Mouse (Mus musculus) neural tube, embryonic 15.5 days (tissue): ENCODE results near the gene Soat1. TPM values are rescaled to one million over a fixed set of nuclear protein-coding genes. Genes with fewer than 3 reads are reported as not detected.

ENCODE experiments used
- ATAC-seq: fragments of 200-750 bp; cut with Nextera tagmentation; 2 replicates; pipeline ENCODE4 v1.8.0; 2017; ENCODE audit warnings: mild to moderate bottlenecking, moderate TSS enrichment, moderate library complexity; ENCODE audit not compliant: low FRiP score
- H3K27ac ChIP-seq: fragments of 300-500 bp; sonication (generic); replicated peaks from 2 replicates; pipeline ENCODE4 v1.5.1; 2015; ENCODE audit warnings: mild to moderate bottlenecking, inconsistent platforms
- H3K27me3 ChIP-seq: fragments of 300-500 bp; sonication (generic); replicated peaks from 2 replicates; pipeline ENCODE4 v1.6.1; 2015; ENCODE audit warnings: inconsistent platforms
- H3K36me3 ChIP-seq: fragments of 300-500 bp; sonication (generic); 2 replicates; pipeline ENCODE4 v1.6.1; 2015; ENCODE audit warnings: inconsistent platforms
- H3K4me1 ChIP-seq: fragments of 300-500 bp; sonication (generic); 2 replicates; pipeline ENCODE4 v1.6.1; 2015; ENCODE audit warnings: inconsistent platforms
- H3K4me2 ChIP-seq: fragments of 300-500 bp; sonication (generic); 2 replicates; pipeline ENCODE4 v1.6.1; 2015; ENCODE audit warnings: inconsistent platforms, mild to moderate bottlenecking, moderate library complexity
- H3K4me3 ChIP-seq: fragments of 300-500 bp; sonication (generic); replicated peaks from 2 replicates; pipeline ENCODE4 v1.5.1; 2015; ENCODE audit warnings: mild to moderate bottlenecking, inconsistent platforms
- H3K9ac ChIP-seq: fragments of 300-500 bp; sonication (generic); replicated peaks from 2 replicates; pipeline ENCODE4 v1.6.1; 2015; ENCODE audit warnings: mild to moderate bottlenecking, inconsistent platforms
- H3K9me3 ChIP-seq: fragments of 300-500 bp; sonication (generic); replicated peaks from 2 replicates; pipeline ENCODE4 v1.6.1; 2016; ENCODE audit warnings: inconsistent platforms
- WGBS: fragments of 180-500 bp; shearing (Covaris S2); methylation state at CpG from one replicate; pipeline ENCODE4 v1.1.7; 2015; ENCODE audit warnings: mixed read lengths; 5-methylcytosine and 5-hydroxymethylcytosine counted together
- polyA plus RNA-seq: library from polyadenylated mRNA; unstranded; fragments of >200 nt; fragmentation: Nextera tagmentation; extraction: Ambion mirVana; gene quantifications from 2 replicates; pipeline ENCODE4 v1.2.1, GENCODE M21; 2015

The Soat1 gene
- polyA plus RNA-seq, 1 experiment from 2014 or later: 9.8 TPM

GRCm38 (mm10) chr1:156449089-156449488 is 25.0 kb downstream of the Soat1 start:
- H3K36me3 ChIP-seq: no peaks in the 10 kb centered on the region
- no peak overlapping the region for H3K27ac ChIP-seq
- no peak overlapping the region for H3K4me2 ChIP-seq
- WGBS: 89% methylated on average over 7 of the region's 7 CpGs
- no peaks in the 10 kb centered on the region for H3K4me1 ChIP-seq
- H3K9ac ChIP-seq: no peak overlapping the region
- no peak overlapping the region for H3K4me3 ChIP-seq
- H3K27me3 ChIP-seq: no peaks in the 10 kb centered on the region
- ATAC-seq: no peak
- H3K9me3 ChIP-seq: no peaks in the 10 kb centered on the region

GRCm38 (mm10) chr1:156445049-156445448 is 29.1 kb downstream of the Soat1 start:
- no peak for ATAC-seq
- no peak overlapping the region for H3K4me2 ChIP-seq
- H3K27me3 ChIP-seq: no peaks in the 10 kb centered on the region
- no peaks in the 10 kb centered on the region for H3K36me3 ChIP-seq
- 0 out of 2 replicates have a peak overlapping the region, but pooled peaks have one; percentile 6 for H3K27ac ChIP-seq
- no peaks in the 10 kb centered on the region for H3K4me1 ChIP-seq
- 66% methylated on average over 1 of the region's 1 CpGs for WGBS
- no peaks in the 10 kb centered on the region for H3K9me3 ChIP-seq
- H3K9ac ChIP-seq: no peak overlapping the region
- H3K4me3 ChIP-seq: no peak overlapping the region

- whole genome bisulfite sequencing: 92% methylated on average over 6 of the region's 6 CpGs
- Histone ChIP-seq H3K27ac (no peak overlapping the region), H3K9me3 (no peaks in the 10 kb centered on the region), H3K36me3 (peaks cover 5% of the 10 kb centered on the region; the same call in 1 of the 2 replicates), H3K4me3 (no peak overlapping the region), H3K4me2 (no peak overlapping the region), H3K27me3 (no peaks in the 10 kb centered on the region), H3K9ac (no peak overlapping the region), H3K4me1 (no peaks in the 10 kb centered on the region)
- ATAC-seq: no peak
Observed at GRCm38 (mm10) chr1:156442776-156443175, 31.4 kb downstream of the Soat1 start.

- no peaks in the 10 kb centered on the region for H3K27me3 ChIP-seq
- no peak overlapping the region for H3K4me2 ChIP-seq
- H3K4me1 ChIP-seq: no peaks in the 10 kb centered on the region
- 96% methylated on average over 12 of the region's 12 CpGs for WGBS
- ATAC-seq: no peak
- H3K27ac ChIP-seq: no peak overlapping the region
- no peak overlapping the region for H3K9ac ChIP-seq
- peaks cover 7% of the 10 kb centered on the region for H3K36me3 ChIP-seq
- no peak overlapping the region for H3K4me3 ChIP-seq
- H3K9me3 ChIP-seq: no peaks in the 10 kb centered on the region
Observed at GRCm38 (mm10) chr1:156442266-156442665, 31.9 kb downstream of the Soat1 start.

GRCm38 (mm10) chr1:156437726-156438125 is 36.4 kb downstream of the Soat1 start:
- Histone ChIP-seq H3K36me3 (peaks cover 16% of the 10 kb centered on the region), H3K4me2 (no peak overlapping the region), H3K4me3 (no peak overlapping the region), H3K9me3 (no peaks in the 10 kb centered on the region), H3K4me1 (no peaks in the 10 kb centered on the region), H3K9ac (no peak overlapping the region), H3K27ac (no peak overlapping the region), H3K27me3 (no peaks in the 10 kb centered on the region)
- ATAC-seq: no peak
- 98% methylated on average over 5 of the region's 5 CpGs for WGBS

- Histone ChIP-seq H3K27me3 (no peaks in the 10 kb centered on the region), H3K36me3 (peaks cover 16% of the 10 kb centered on the region), H3K4me3 (no peak overlapping the region), H3K4me1 (no peaks in the 10 kb centered on the region), H3K4me2 (no peak overlapping the region), H3K9ac (no peak overlapping the region), H3K9me3 (no peaks in the 10 kb centered on the region), H3K27ac (no peak overlapping the region)
- 95% methylated on average over 8 of the region's 8 CpGs for WGBS
- ATAC-seq: no peak
Observed at GRCm38 (mm10) chr1:156437016-156437708, 37.0 kb downstream of the Soat1 start.

- Histone ChIP-seq H3K4me3 (no peak overlapping the region), H3K4me2 (no peak overlapping the region), H3K4me1 (no peaks in the 10 kb centered on the region), H3K27me3 (no peaks in the 10 kb centered on the region), H3K9me3 (no peaks in the 10 kb centered on the region), H3K9ac (no peak overlapping the region), H3K36me3 (peaks cover 24% of the 10 kb centered on the region), H3K27ac (no peak overlapping the region)
- no peak for ATAC-seq
- WGBS: 97% methylated on average over 3 of the region's 3 CpGs
Observed at GRCm38 (mm10) chr1:156433497-156433896, 40.6 kb downstream of the Soat1 start.

GRCm38 (mm10) chr1:156432498-156432897 is 41.6 kb downstream of the Soat1 start:
- H3K4me1 ChIP-seq: no peaks in the 10 kb centered on the region
- H3K9ac ChIP-seq: no peak overlapping the region
- H3K9me3 ChIP-seq: no peaks in the 10 kb centered on the region
- H3K4me2 ChIP-seq: no peak overlapping the region
- H3K36me3 ChIP-seq: peaks cover 24% of the 10 kb centered on the region
- no peak overlapping the region for H3K4me3 ChIP-seq
- WGBS: 79% methylated on average over 10 of the region's 10 CpGs
- no peak overlapping the region for H3K27ac ChIP-seq
- no peaks in the 10 kb centered on the region for H3K27me3 ChIP-seq
- ATAC-seq: no peak

GRCm38 (mm10) chr1:156428434-156428833 is 45.7 kb downstream of the Soat1 start:
- H3K4me2 ChIP-seq: no peak overlapping the region
- ATAC-seq: no peak
- no peaks in the 10 kb centered on the region for H3K9me3 ChIP-seq
- H3K27me3 ChIP-seq: no peaks in the 10 kb centered on the region
- no peaks in the 10 kb centered on the region for H3K4me1 ChIP-seq
- WGBS: 83% methylated on average over 6 of the region's 6 CpGs
- H3K4me3 ChIP-seq: no peak overlapping the region
- H3K36me3 ChIP-seq: peaks cover 13% of the 10 kb centered on the region; the same call in 1 of the 2 replicates
- no peak overlapping the region for H3K9ac ChIP-seq
- H3K27ac ChIP-seq: no peak overlapping the region

- no peak for ATAC-seq
- H3K9me3 ChIP-seq: no peaks in the 10 kb centered on the region
- WGBS: 97% methylated on average over 4 of the region's 4 CpGs
Observed at GRCm38 (mm10) chr1:156425746-156426145, 48.4 kb downstream of the Soat1 start.

GRCm38 (mm10) chr1:156424054-156424453 is 50.1 kb downstream of the Soat1 start:
- Histone ChIP-seq H3K4me1 (peaks cover 9% of the 10 kb centered on the region), H3K9ac (no peak overlapping the region), H3K4me2 (no peak overlapping the region), H3K4me3 (no peak overlapping the region), H3K27me3 (no peaks in the 10 kb centered on the region), H3K9me3 (no peaks in the 10 kb centered on the region), H3K36me3 (no peaks in the 10 kb centered on the region), H3K27ac (no peak overlapping the region)
- WGBS: 89% methylated on average over 3 of the region's 3 CpGs
- ATAC-seq: no peak

More at GRCm38 (mm10) chr1:156425746-156426145, 48.4 kb downstream of the Soat1 start:
- H3K9ac ChIP-seq: no peak overlapping the region
- no peaks in the 10 kb centered on the region for H3K27me3 ChIP-seq
- H3K4me2 ChIP-seq: no peak overlapping the region
- H3K4me3 ChIP-seq: no peak overlapping the region
- peaks cover 6% of the 10 kb centered on the region; the same call in 1 of the 2 replicates for H3K36me3 ChIP-seq
- peaks cover 5% of the 10 kb centered on the region; the same call in 1 of the 2 replicates for H3K4me1 ChIP-seq
- H3K27ac ChIP-seq: no peak overlapping the region

GRCm38 (mm10) chr1:156423493-156423892 is 50.6 kb downstream of the Soat1 start:
- H3K9me3 ChIP-seq: no peaks in the 10 kb centered on the region
- H3K27ac ChIP-seq: no peak overlapping the region
- H3K4me3 ChIP-seq: no peak overlapping the region
- WGBS: 85% methylated on average over 6 of the region's 6 CpGs
- H3K4me2 ChIP-seq: no peak overlapping the region
- ATAC-seq: no peak
- H3K4me1 ChIP-seq: peaks cover 9% of the 10 kb centered on the region
- H3K27me3 ChIP-seq: no peaks in the 10 kb centered on the region
- no peak overlapping the region for H3K9ac ChIP-seq
- no peaks in the 10 kb centered on the region for H3K36me3 ChIP-seq
